Mouse (Mus musculus): ENCODE data around the gene Spg11.

Spg11 gene

GRCm38 (mm10) chr2:122117961-122118958, at the start of gene Spg11:
Gene Spg11, minus strand, starts transcription at chr2:122118386.
- in situ Hi-C loops (cut with MboI, MseI): loop anchor here (5.0 kb wide), 1 partner anchor 34 kb away; no protein-coding TSS in a partner anchor

GRCm38 (mm10) chr2:122164293-122164692, 46.1 kb upstream of the Spg11 start:
- in situ Hi-C loops (cut with MboI, MseI): no loop called here

GRCm38 (mm10) chr2:122163430-122164195, 45.4 kb upstream of the Spg11 start:
- in situ Hi-C loops (cut with MboI, MseI): no loop called here

- in situ Hi-C loops (cut with MboI, MseI): no loop called here
These were observed 44.3 kb upstream of the Spg11 start for GRCm38 (mm10) chr2:122162529-122162928.

- in situ Hi-C loops (cut with MboI, MseI): no loop called here
These were observed 43.4 kb upstream of the Spg11 start for GRCm38 (mm10) chr2:122161542-122161941.

GRCm38 (mm10) chr2:122160680-122161079, 42.5 kb upstream of the Spg11 start, which contains the start of gene Trim69:
Gene Trim69, plus strand, starts transcription at chr2:122160700.
- in situ Hi-C loops (cut with MboI, MseI): no loop called here

GRCm38 (mm10) chr2:122159667-122160066, 41.5 kb upstream of the Spg11 start:
- in situ Hi-C loops (cut with MboI, MseI): no loop called here

GRCm38 (mm10) chr2:122158362-122158802, 40.2 kb upstream of the Spg11 start:
- in situ Hi-C loops (cut with MboI, MseI): no loop called here

- in situ Hi-C loops (cut with MboI, MseI): no loop called here
These were observed 39.4 kb upstream of the Spg11 start for GRCm38 (mm10) chr2:122157561-122157960.

GRCm38 (mm10) chr2:122156051-122156700, 38.0 kb upstream of the Spg11 start:
- in situ Hi-C loops (cut with MboI, MseI): no loop called here

- in situ Hi-C loops (cut with MboI, MseI): no loop called here
These were observed 37.1 kb upstream of the Spg11 start for GRCm38 (mm10) chr2:122155292-122155691.

- in situ Hi-C loops (cut with MboI, MseI): loop anchor here (5.0 kb wide), 1 partner anchor 37 kb away; the partner anchor contains the start of gene Spg11
These were observed 36.3 kb upstream of the Spg11 start for GRCm38 (mm10) chr2:122154479-122154878.

- in situ Hi-C loops (cut with MboI, MseI): loop anchor here (5.0 kb wide), 1 partner anchor 37 kb away; the partner anchor contains the start of gene Spg11
These were observed 35.6 kb upstream of the Spg11 start for GRCm38 (mm10) chr2:122153681-122154365.

- in situ Hi-C loops (cut with MboI, MseI): loop anchor here (5.0 kb wide), 1 partner anchor 36 kb away; the partner anchor contains the start of gene Spg11
These were observed 34.7 kb upstream of the Spg11 start for GRCm38 (mm10) chr2:122152850-122153249.

- in situ Hi-C loops (cut with MboI, MseI): loop anchor here (5.0 kb wide), 1 partner anchor 34 kb away; the partner anchor contains the start of gene Spg11
These were observed 33.0 kb upstream of the Spg11 start for GRCm38 (mm10) chr2:122151221-122151620.

GRCm38 (mm10) chr2:122149716-122150115, 31.5 kb upstream of the Spg11 start:
- in situ Hi-C loops (cut with MboI, MseI): loop anchor here (5.0 kb wide), 1 partner anchor 32 kb away; the partner anchor contains the start of gene Spg11

- in situ Hi-C loops (cut with MboI, MseI): no loop called here
These were observed 31.1 kb upstream of the Spg11 start for GRCm38 (mm10) chr2:122149316-122149715.

- in situ Hi-C loops (cut with MboI, MseI): no loop called here
These were observed 30.2 kb upstream of the Spg11 start for GRCm38 (mm10) chr2:122148242-122148917.

- in situ Hi-C loops (cut with MboI, MseI): no loop called here
These were observed 29.5 kb upstream of the Spg11 start, which contains the start of gene B2m for GRCm38 (mm10) chr2:122147508-122148241. Gene B2m, plus strand, starts transcription at chr2:122147686.
